Mouse (Mus musculus) liver, embryonic 11.5 days (tissue): ENCODE results near the gene Sim2. TPM values are rescaled to one million over a fixed set of nuclear protein-coding genes. Genes with fewer than 3 reads are reported as not detected.

Experiments used
- ATAC-seq: fragments of 200-750 bp; cut with Nextera tagmentation; replicated peaks from 2 replicates; pipeline ENCODE4 v1.8.0; 2017; ENCODE audit warnings: moderate number of reproducible peaks, mild to moderate bottlenecking, moderate TSS enrichment, moderate library complexity; ENCODE audit not compliant: low FRiP score
- DNase-seq: peaks from one replicate; pipeline ENCODE4 v3.0.0-alpha.2; 2017; ENCODE audit warnings: low spot score
- H3K27ac ChIP-seq: fragments of 300-500 bp; sonication (generic); 2 replicates; pipeline ENCODE4 v1.5.1; 2014; ENCODE audit warnings: mild to moderate bottlenecking, low read depth, low read length, control low read depth
- H3K27me3 ChIP-seq: fragments of 300-500 bp; sonication (generic); replicated peaks from 2 replicates; pipeline ENCODE4 v1.6.1; 2014; ENCODE audit warnings: low read length, mixed read lengths; ENCODE audit not compliant: control insufficient read depth, insufficient read depth
- H3K36me3 ChIP-seq: fragments of 300-500 bp; sonication (generic); 2 replicates; pipeline ENCODE4 v1.6.1; 2014; ENCODE audit warnings: mild to moderate bottlenecking, low read length, moderate library complexity, mixed read lengths; ENCODE audit not compliant: control insufficient read depth, insufficient read depth
- H3K4me1 ChIP-seq: fragments of 300-500 bp; sonication (generic); replicated peaks from 2 replicates; pipeline ENCODE4 v1.6.1; 2014; ENCODE audit warnings: low read length, mixed read lengths; ENCODE audit not compliant: control insufficient read depth, insufficient read depth
- H3K4me2 ChIP-seq: fragments of 300-500 bp; sonication (generic); 2 replicates; pipeline ENCODE4 v1.6.1; 2014; ENCODE audit warnings: mild to moderate bottlenecking, control low read depth, moderate library complexity
- H3K4me3 ChIP-seq: fragments of 300-500 bp; sonication (generic); 2 replicates; pipeline ENCODE4 v1.5.1; 2014; ENCODE audit warnings: low read depth, low read length, control low read depth
- H3K9ac ChIP-seq: fragments of 300-500 bp; sonication (generic); 2 replicates; pipeline ENCODE4 v1.6.1; 2014; ENCODE audit warnings: low read depth, low read length, control low read depth
- H3K9me3 ChIP-seq: fragments of 300-500 bp; sonication (generic); 2 replicates; pipeline ENCODE4 v1.6.1; 2016; ENCODE audit warnings: low read length, inconsistent platforms, mixed read lengths; ENCODE audit not compliant: control insufficient read depth
- WGBS: fragments of 180-500 bp; shearing (Covaris S2); extraction: QIAGEN DNeasy Blood & Tissue Kit; methylation state at CpG from one replicate; pipeline ENCODE4 v1.1.7; 2014; 5-methylcytosine and 5-hydroxymethylcytosine counted together
- polyA plus RNA-seq: library from polyadenylated mRNA; unstranded; fragments of >200 nt; fragmentation: Nextera tagmentation; extraction: Ambion mirVana; gene quantifications from 2 replicates; pipeline ENCODE4 v1.2.1, GENCODE M21; 2014

The Sim2 gene
- polyA plus RNA-seq, 1 experiment from 2014 or later = 0.15 TPM

- peaks cover 2% of the 10 kb centered on the region; the same call in 1 of the 2 replicates for H3K9me3 ChIP-seq
- ATAC-seq (no peak), DNase-seq (no peak)
- no peak overlapping the region for H3K9ac ChIP-seq
- no peak overlapping the region for H3K27ac ChIP-seq
- no peak overlapping the region for H3K4me3 ChIP-seq
- 77% methylated on average over 9 of the region's 9 CpGs for WGBS
- peaks cover 18% of the 10 kb centered on the region for H3K27me3 ChIP-seq
- H3K4me2 ChIP-seq = no peak overlapping the region
- H3K36me3 ChIP-seq = no peaks in the 10 kb centered on the region
- no peaks in the 10 kb centered on the region for H3K4me1 ChIP-seq
These were observed 13.8 kb upstream of the Sim2 start for GRCm38 (mm10) chr16:94070920-94071319.

DNA sequence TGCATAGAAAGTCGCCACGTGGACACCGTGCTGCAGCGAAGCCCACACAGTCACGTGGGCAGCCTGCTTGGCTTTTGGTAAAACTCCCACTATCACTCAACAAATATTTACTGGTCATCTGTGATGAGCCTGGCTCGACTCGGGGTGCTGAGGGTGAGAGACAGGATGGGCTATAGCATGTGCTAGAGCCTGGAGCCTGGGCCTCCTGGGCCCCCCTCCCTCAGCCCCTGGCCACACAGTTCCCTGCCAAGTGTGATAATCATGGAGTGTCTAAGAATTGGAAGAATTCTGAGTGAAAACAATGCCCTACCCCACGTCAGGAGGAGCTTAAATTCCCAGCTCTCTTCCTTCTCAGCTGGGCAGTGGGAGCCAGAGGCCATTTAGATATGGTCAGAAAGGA is 13.3 kb upstream of the Sim2 start:
- no peak overlapping the region for H3K4me3 ChIP-seq
- H3K4me2 ChIP-seq = no peak overlapping the region
- H3K9ac ChIP-seq = no peak overlapping the region
- ATAC-seq (no peak), DNase-seq (no peak)
- 60% methylated on average over 8 of the region's 8 CpGs for WGBS
- H3K36me3 ChIP-seq = no peaks in the 10 kb centered on the region
- H3K27ac ChIP-seq = no peak overlapping the region
- H3K27me3 ChIP-seq = peaks cover 23% of the 10 kb centered on the region
- H3K9me3 ChIP-seq = peaks cover 2% of the 10 kb centered on the region; the same call in 1 of the 2 replicates
- no peaks in the 10 kb centered on the region for H3K4me1 ChIP-seq

DNA sequence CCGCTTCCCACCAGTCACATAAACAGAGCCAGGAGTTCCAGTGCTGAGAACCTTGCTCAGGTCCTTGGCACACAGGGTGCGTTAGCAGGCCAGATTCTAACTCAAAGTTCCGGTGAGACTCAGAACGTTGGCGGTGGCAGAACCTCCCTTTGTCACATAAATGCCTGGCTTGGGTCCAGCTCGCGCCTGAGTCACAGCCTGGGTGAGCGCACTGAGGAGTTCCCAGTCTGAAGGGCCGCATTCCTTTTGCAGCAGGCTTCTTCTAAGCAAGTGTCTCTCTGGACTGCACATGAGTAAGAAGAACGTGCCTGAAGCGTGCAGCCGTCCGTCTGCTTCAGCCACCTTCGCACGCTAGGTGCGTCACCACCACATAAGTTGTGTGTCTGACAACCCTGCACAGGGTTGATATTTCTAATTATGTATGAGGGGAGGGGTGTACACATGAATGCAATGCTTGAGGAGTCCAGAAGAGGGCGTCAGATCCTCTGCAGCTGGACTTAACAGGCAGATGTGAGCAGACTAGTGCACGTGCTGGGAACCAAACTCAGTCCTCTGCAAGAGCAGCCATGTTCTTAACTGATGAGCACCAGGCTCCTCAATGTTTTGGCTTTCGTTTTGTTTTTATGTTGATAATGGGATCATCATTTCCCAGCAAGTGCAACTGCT is 9.2 kb upstream of the Sim2 start:
- 47% methylated on average over 19 of the region's 19 CpGs for WGBS
- H3K27ac ChIP-seq = no peak overlapping the region
- ATAC-seq (no peak), DNase-seq (no peak)
- H3K4me2 ChIP-seq = no peak overlapping the region
- H3K36me3 ChIP-seq = no peaks in the 10 kb centered on the region
- H3K4me3 ChIP-seq = no peak overlapping the region
- no peaks in the 10 kb centered on the region for H3K9me3 ChIP-seq
- H3K4me1 ChIP-seq = 0 out of 2 replicates have a peak, but pooled peaks cover 3% of the 10 kb centered on the region
- H3K27me3 ChIP-seq = peaks cover 63% of the 10 kb centered on the region
- no peak overlapping the region for H3K9ac ChIP-seq

- DNase-seq (peak; percentile 48), ATAC-seq (no peak)
- WGBS = 4% methylated on average over 23 of the region's 23 CpGs
- peaks cover 93% of the 10 kb centered on the region for H3K27me3 ChIP-seq
- H3K27ac ChIP-seq = no peak overlapping the region
- no peak overlapping the region for H3K4me2 ChIP-seq
- 0 out of 2 replicates have a peak, but pooled peaks cover 3% of the 10 kb centered on the region for H3K4me1 ChIP-seq
- no peaks in the 10 kb centered on the region for H3K36me3 ChIP-seq
- H3K9ac ChIP-seq = no peak overlapping the region
- H3K4me3 ChIP-seq = no peak overlapping the region
- no peaks in the 10 kb centered on the region for H3K9me3 ChIP-seq
These were observed 6.2 kb upstream of the Sim2 start for GRCm38 (mm10) chr16:94078318-94079074.

DNA sequence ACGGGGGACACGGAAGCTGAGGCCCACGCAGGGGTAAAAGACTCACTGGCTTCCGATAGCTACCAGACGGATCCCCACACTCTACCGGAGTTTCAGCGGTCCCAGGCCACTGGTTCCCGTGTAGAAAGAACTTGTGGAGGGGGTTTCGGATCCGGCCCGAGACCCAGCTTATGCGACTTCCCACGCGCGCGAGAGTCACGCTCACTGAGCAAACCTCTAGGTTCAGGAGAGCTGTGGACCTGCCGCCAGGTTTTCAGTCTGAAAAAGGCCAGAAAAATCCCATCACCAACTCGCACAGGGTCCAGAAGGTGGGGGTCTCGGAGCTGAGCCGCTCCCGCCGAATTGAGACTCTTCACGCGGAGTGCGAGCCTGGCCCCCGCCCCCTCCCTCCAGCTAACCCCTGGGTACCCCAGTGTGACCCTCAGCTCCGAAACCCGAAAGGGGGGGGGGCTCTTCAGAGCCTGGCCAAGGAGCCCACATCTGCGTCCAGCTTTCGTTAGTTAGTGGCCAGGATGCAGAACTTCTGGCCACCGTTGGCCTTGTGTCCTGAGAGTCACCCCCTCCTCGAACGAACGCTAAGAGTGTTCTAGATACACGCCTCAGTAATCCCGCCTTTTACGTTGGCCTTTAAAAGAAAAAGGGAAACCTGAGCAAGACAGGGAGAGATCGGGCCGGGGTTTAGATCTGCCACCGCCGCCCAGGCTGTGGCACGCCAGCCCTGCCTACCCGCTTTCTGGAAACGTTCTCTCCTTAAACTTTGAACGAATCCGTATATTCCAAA is 5.5 kb upstream of the Sim2 start:
- Histone ChIP-seq H3K27me3 (peaks cover 94% of the 10 kb centered on the region), H3K4me2 (no peak overlapping the region), H3K9me3 (no peaks in the 10 kb centered on the region), H3K4me3 (no peak overlapping the region), H3K36me3 (no peaks in the 10 kb centered on the region), H3K4me1 (0 out of 2 replicates have a peak, but pooled peaks cover 6% of the 10 kb centered on the region), H3K27ac (no peak overlapping the region), H3K9ac (no peak overlapping the region)
- ATAC-seq (no peak), DNase-seq (peak; percentile 42)
- WGBS = 2% methylated on average over 46 of the region's 47 CpGs

GRCm38 (mm10) chr16:94079856-94080555 is 4.7 kb upstream of the Sim2 start:
- H3K27ac ChIP-seq = no peak overlapping the region
- H3K9ac ChIP-seq = no peak overlapping the region
- no peaks in the 10 kb centered on the region for H3K9me3 ChIP-seq
- peak; percentile 36 for DNase-seq
- 7% methylated on average over 13 of the region's 13 CpGs for WGBS
- no peak for ATAC-seq
- no peak overlapping the region for H3K4me3 ChIP-seq
- peaks cover 99% of the 10 kb centered on the region for H3K27me3 ChIP-seq
- no peaks in the 10 kb centered on the region for H3K36me3 ChIP-seq
- no peak overlapping the region for H3K4me2 ChIP-seq
- H3K4me1 ChIP-seq = peaks cover 8% of the 10 kb centered on the region

DNA sequence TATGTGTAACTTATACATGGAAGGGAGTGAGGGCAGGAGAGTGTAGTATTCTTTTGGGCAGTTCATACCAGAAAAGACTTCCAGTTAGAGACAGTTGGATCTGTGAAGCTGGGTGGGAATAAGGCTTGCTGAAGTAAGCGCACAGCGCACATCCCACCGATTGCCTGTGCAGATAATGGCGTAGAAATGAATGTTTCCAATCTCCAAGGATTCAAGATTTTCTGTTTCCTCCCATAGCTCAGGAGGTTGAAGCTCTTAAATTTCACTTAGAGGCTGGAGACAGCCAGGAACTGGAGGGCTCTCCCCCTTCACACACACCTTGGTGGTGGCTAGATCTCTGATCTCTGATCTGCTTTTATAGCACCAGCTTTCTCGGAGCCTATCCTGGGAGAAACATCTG is 3.1 kb upstream of the Sim2 start:
- WGBS = 20% methylated on average over 5 of the region's 5 CpGs

GRCm38 (mm10) chr16:94081996-94082708 is 2.6 kb upstream of the Sim2 start:
- no peak overlapping the region for H3K4me2 ChIP-seq
- H3K4me1 ChIP-seq = peaks cover 14% of the 10 kb centered on the region
- H3K9ac ChIP-seq = no peak overlapping the region
- no peaks in the 10 kb centered on the region for H3K36me3 ChIP-seq
- H3K9me3 ChIP-seq = no peaks in the 10 kb centered on the region
- DNase-seq = no peak
- peaks cover 98% of the 10 kb centered on the region for H3K27me3 ChIP-seq
- WGBS = 7% methylated on average over 8 of the region's 8 CpGs
- H3K4me3 ChIP-seq = no peak overlapping the region
- H3K27ac ChIP-seq = no peak overlapping the region
- no peak for ATAC-seq

More for the DNA sequence above, 3.1 kb upstream of the Sim2 start:
- Histone ChIP-seq H3K4me2 (no peak overlapping the region), H3K36me3 (no peaks in the 10 kb centered on the region), H3K9me3 (no peaks in the 10 kb centered on the region), H3K4me1 (peaks cover 14% of the 10 kb centered on the region), H3K4me3 (no peak overlapping the region), H3K27me3 (peaks cover 98% of the 10 kb centered on the region), H3K9ac (no peak overlapping the region), H3K27ac (no peak overlapping the region)
- ATAC-seq (no peak), DNase-seq (no peak)
